Mouse (Mus musculus) heart, postnatal 10 days (tissue): ENCODE measurements at regions not wholly inside any gene's neighbourhood (a gene's known extent, or its start where the extent isn't known, plus 50 kb on each side); places are given as distances from the start of the nearest gene placed in this dataset.

ENCODE experiments used
- microRNA-seq, 2 experiments: library from miRNA; unstranded; fragments of <30 nt; microRNA quantifications; one replicate each; pipeline ENCODE4 v1.2.0; 2022

Small RNAs in the stretch of these regions (microRNA-seq; reads per million reads assigned to microRNA genes)
- 0 reads per million in 2 experiments for gene Gm44495
